Mouse (Mus musculus) C2C12 (cell line): ENCODE measurements around the gene Hmgcl.

ENCODE experiments used
- CEBPB ChIP-seq: IDR thresholded peaks from one replicate; pipeline ENCODE4 v1.6.1; 2011; ENCODE audit warnings: low read depth, mild to moderate bottlenecking, control low read depth, moderate library complexity
- CTCF ChIP-seq: IDR thresholded peaks from one replicate; pipeline ENCODE4 v1.5.1; 2011; ENCODE audit not compliant: control insufficient read depth, insufficient read depth, insufficient read length
- FOSL1 ChIP-seq: IDR thresholded peaks from one replicate; pipeline ENCODE4 v1.8.0; 2011; ENCODE audit warnings: mild to moderate bottlenecking, low read length; ENCODE audit not compliant: poor library complexity, insufficient read depth, severe bottlenecking
- MAX ChIP-seq: IDR thresholded peaks from one replicate; pipeline ENCODE4 v1.6.1; 2011; ENCODE audit warnings: mild to moderate bottlenecking, control low read depth
- MYOG ChIP-seq: IDR thresholded peaks from one replicate; pipeline ENCODE4 v1.6.1; 2011; ENCODE audit not compliant: control insufficient read depth, insufficient read length; ENCODE audit errors: extremely low read depth
- USF1 ChIP-seq: IDR thresholded peaks from one replicate; pipeline ENCODE4 v1.6.1; 2011; ENCODE audit warnings: low read depth, mild to moderate bottlenecking, control low read depth, moderate library complexity

GRCm38 (mm10) chr4:135938858-135939257, 7.4 kb upstream of the Hmgcl start:
- TF ChIP-seq CTCF = no peak
- TF ChIP-seq MYOG = no peak
- TF ChIP-seq MAX = no peak
- TF ChIP-seq FOSL1 = no peak
- no peak for TF ChIP-seq USF1
- TF ChIP-seq CEBPB = no peak
